Mouse (Mus musculus): ENCODE data around the gene Babam2. TPM values are rescaled to one million over a fixed set of nuclear protein-coding genes. Genes with fewer than 3 reads are reported as not detected.

Babam2 gene
- polyA plus RNA-seq, 1 experiment from 2014 or later, result 46.4 TPM

DNA sequence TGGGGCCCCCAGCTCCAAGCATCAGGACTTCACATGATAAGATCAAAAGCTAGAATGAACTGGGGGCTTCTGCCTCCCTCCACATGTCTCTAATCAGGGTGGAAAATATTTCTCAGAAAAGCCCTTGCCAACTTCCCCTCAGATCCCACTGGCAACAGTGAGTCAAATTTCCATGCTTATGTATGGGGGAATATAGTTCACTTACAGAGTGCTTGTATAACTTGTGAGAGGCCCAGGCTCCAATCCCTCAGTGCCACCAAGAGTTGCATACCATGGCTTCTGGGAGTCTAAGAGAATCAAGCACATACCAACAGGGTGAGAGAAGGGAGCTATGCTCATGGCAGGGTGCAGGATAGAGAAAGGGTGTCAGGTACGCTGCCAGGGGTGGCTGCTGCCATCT lies 355.0 kb downstream of the Babam2 start:
- Histone ChIP-seq H3K4me1 (no peaks in the 10 kb centered on the region), H3K27ac (replicated peaks) (no peak overlapping the region), H3K4me3 (no peak overlapping the region), H3K9ac (replicated peaks) (no peak overlapping the region), H3K36me3 (no peaks in the 10 kb centered on the region), H3K4me2 (replicated peaks) (no peak overlapping the region), H3K27me3 (no peaks in the 10 kb centered on the region), H3K9me3 (no peaks in the 10 kb centered on the region)
- WGBS, result 96% methylated on average over 1 of the region's 1 CpGs
- ATAC-seq (ENCODE audit: low FRiP score, low read depth), result no peak

DNA sequence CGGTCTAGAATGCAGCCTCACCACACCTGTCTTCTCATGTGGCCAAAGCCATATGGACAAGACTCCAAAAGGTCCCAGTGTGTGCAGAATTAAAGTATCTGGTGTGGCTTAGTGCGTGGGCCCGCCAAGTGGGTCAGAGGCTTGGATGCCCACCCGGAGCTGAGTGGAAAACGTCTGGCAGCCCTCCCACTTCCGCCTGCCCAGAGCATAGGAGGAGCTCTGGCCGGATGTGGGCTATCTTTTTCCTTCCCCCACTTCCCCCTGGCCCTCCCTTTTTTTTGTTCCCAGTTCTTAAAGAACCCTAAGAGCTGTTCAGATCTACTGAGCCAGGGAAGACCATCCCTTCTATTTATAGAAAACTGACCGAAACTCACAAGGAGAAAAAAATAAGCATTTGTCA lies 356.0 kb downstream of the Babam2 start:
- 84% methylated on average over 8 of the region's 8 CpGs for WGBS
- H3K36me3 ChIP-seq, result no peaks in the 10 kb centered on the region
- ATAC-seq (ENCODE audit: low FRiP score, low read depth), result no peak

DNA sequence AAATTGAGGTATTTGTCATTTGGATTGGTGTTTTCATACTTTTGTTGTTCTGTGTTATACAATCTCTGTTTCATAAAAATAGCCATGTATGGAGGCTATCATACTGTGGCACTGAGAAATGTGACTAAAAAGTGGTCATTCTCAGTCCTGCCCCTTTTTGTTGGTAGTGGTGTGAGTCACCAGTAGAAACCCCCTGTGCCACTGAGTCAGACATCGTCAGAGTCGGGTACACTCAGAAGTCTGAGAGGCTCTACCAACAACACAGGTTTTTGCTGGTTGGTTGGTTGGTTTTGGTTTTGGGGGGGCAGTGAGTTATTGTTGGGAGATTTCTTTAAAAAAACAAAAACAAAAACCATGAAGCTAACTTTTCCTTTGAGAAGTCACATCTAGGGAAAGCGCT lies 358.2 kb downstream of the Babam2 start:
- no peaks in the 10 kb centered on the region for H3K36me3 ChIP-seq
- H3K9ac ChIP-seq (replicated peaks), result no peak overlapping the region
- no peak for ATAC-seq (ENCODE audit: low FRiP score, low read depth)
- no peak overlapping the region for H3K4me3 ChIP-seq
- no peak overlapping the region for H3K27ac ChIP-seq (replicated peaks)
- 81% methylated on average over 3 of the region's 3 CpGs for WGBS
- no peaks in the 10 kb centered on the region for H3K27me3 ChIP-seq
- no peaks in the 10 kb centered on the region for H3K9me3 ChIP-seq
- no peaks in the 10 kb centered on the region for H3K4me1 ChIP-seq
- H3K4me2 ChIP-seq (replicated peaks), result no peak overlapping the region

More for the DNA sequence above, 356.0 kb downstream of the Babam2 start:
- no peaks in the 10 kb centered on the region for H3K4me1 ChIP-seq
- no peak overlapping the region for H3K27ac ChIP-seq (replicated peaks)
- H3K27me3 ChIP-seq, result no peaks in the 10 kb centered on the region
- no peaks in the 10 kb centered on the region for H3K9me3 ChIP-seq
- no peak overlapping the region for H3K4me3 ChIP-seq
- no peak overlapping the region for H3K4me2 ChIP-seq (replicated peaks)
- no peak overlapping the region for H3K9ac ChIP-seq (replicated peaks)

DNA sequence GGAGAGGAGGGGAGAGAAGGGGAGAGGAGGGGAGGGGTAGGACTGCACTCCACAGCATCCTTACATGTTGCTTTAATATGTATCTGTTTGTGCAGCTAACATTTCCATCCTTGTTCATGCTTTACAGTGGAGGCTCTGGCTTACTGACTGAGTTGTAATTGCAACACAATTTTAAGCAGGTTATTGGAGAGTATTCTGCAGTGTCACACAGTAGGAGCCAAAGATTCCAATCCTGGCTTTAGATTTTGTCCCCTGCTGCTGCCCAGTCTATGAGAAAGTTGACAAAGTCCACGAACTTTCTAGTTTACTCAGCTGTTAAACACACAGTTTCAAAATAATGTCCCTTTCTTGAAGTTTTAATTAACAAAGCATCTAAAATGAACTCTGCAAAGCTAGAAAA lies 358.6 kb downstream of the Babam2 start:
- Histone ChIP-seq H3K9ac (replicated peaks) (no peak overlapping the region), H3K36me3 (no peaks in the 10 kb centered on the region), H3K9me3 (no peaks in the 10 kb centered on the region), H3K27ac (replicated peaks) (no peak overlapping the region), H3K27me3 (no peaks in the 10 kb centered on the region), H3K4me3 (no peak overlapping the region), H3K4me2 (replicated peaks) (no peak overlapping the region), H3K4me1 (no peaks in the 10 kb centered on the region)
- ATAC-seq (ENCODE audit: low FRiP score, low read depth), result no peak
- 63% methylated on average over 1 of the region's 1 CpGs for WGBS

DNA sequence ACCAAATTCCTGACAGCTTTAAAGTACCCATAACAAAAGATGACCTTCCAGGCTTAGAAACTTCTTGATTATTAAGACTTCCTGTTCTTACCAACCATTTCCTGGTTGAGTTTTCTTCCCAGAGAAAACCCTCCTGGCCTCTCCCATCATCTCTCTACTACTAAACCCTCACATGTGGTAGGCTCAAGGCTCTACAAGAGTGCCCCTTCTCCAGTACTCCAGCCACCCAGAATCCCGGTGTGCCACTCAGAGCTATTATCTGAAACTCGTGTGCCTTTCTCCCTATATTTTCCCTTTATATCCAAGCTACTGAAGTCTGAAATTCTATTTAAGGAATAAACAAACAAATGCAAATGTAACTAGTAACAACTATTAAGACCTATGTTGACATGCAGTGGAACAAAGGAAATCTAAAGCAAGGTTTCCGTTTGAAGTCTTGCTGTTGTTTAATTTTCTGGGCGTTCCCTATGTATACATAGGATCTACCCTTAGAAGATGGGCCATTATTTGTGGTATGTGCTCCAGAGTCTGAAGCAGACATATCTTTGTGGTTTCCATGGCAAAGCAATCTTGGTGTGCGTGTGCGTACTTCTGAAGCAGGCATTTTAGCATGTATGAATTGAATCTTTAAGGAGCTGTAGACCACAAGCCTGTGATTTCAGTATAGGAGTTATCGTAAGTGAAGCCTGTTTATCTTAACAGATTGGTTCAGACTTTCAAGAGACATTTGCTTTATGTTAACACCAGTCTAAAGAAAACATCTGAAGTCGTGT lies 361.2 kb downstream of the Babam2 start:
- H3K4me1 ChIP-seq, result no peaks in the 10 kb centered on the region
- H3K27me3 ChIP-seq, result no peaks in the 10 kb centered on the region
- WGBS, result 69% methylated on average over 8 of the region's 8 CpGs
- no peaks in the 10 kb centered on the region for H3K36me3 ChIP-seq
- no peak overlapping the region for H3K4me2 ChIP-seq (replicated peaks)
- H3K27ac ChIP-seq (replicated peaks), result no peak overlapping the region
- no peak overlapping the region for H3K9ac ChIP-seq (replicated peaks)
- ATAC-seq (ENCODE audit: low FRiP score, low read depth), result no peak
- no peaks in the 10 kb centered on the region for H3K9me3 ChIP-seq
- no peak overlapping the region for H3K4me3 ChIP-seq

DNA sequence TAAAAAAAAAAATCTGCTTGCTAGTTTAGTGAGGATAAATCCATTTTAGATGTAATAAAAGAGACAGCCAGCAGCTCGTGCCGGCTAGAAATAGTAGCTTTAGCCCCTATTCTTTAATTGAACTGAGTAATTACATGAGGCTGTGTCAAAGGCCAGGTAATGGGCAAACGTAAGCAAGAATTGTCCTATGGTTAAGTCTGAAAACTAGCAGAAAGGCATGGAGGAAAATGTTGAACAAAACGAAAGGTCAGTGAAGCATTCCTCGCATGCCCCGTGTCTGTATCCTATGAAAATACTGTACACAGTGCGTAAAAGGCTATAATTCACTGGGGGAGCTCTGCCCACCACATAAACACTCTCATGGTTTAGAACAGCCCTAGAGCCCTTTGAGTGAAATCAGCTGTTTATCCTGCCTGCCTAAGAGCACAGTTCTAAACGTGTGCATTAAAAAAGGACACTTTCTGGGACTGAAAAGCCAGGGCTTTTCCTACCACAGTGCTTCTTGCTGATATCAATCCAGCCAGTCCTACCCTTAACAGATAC lies 361.8 kb downstream of the Babam2 start:
- Histone ChIP-seq H3K27me3 (no peaks in the 10 kb centered on the region), H3K9ac (replicated peaks) (no peak overlapping the region), H3K36me3 (no peaks in the 10 kb centered on the region), H3K4me3 (no peak overlapping the region), H3K27ac (replicated peaks) (no peak overlapping the region), H3K4me1 (no peaks in the 10 kb centered on the region), H3K9me3 (no peaks in the 10 kb centered on the region), H3K4me2 (replicated peaks) (no peak overlapping the region)
- 68% methylated on average over 8 of the region's 8 CpGs for WGBS
- ATAC-seq (ENCODE audit: low FRiP score, low read depth), result no peak

DNA sequence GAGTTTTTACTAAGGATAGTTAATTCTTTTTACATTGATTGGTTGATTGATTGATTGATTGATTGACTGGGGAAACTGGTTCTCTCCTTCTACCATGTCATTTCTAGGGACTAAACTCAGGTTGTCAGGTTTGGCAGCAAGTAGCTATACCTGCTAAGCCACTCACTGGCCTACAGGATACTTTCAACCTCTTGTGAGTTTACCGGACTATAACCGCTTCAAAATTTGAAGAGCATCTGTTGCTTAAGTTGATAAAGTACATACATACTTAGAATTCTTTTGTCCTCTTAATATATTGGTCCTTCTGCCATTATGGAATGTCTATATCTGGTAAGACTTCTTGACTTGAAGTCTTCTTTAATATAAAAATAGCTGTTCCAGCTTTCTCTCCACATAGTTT lies 363.0 kb downstream of the Babam2 start:
- 93% methylated on average over 2 of the region's 2 CpGs for WGBS
- H3K9me3 ChIP-seq, result no peaks in the 10 kb centered on the region
- no peak overlapping the region for H3K27ac ChIP-seq (replicated peaks)
- no peaks in the 10 kb centered on the region for H3K4me1 ChIP-seq
- H3K4me3 ChIP-seq, result no peak overlapping the region
- H3K27me3 ChIP-seq, result no peaks in the 10 kb centered on the region
- H3K36me3 ChIP-seq, result no peaks in the 10 kb centered on the region
- no peak overlapping the region for H3K4me2 ChIP-seq (replicated peaks)
- ATAC-seq (ENCODE audit: low FRiP score, low read depth), result no peak
- H3K9ac ChIP-seq (replicated peaks), result no peak overlapping the region

DNA sequence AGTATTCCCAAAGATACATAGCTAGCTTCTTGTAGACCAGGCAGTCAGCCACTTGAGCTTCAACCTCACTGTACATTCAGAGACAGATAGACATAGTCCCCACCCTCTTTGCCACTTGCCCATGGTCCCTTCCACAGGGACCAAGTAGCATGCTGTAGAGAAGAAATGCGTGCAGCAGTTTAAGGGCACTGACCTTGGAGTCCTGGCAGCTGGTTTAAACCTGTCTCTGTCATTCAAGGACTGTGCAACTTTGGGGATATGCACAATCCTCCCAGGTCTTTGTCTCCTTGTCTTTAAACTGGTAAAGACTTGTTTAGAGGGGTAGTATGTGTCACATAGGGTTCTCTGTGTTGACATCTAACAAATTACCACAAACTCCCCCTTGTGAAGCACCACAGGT lies 364.4 kb downstream of the Babam2 start:
- 80% methylated on average over 1 of the region's 1 CpGs for WGBS
- ATAC-seq (ENCODE audit: low FRiP score, low read depth), result no peak
- no peak overlapping the region for H3K4me2 ChIP-seq (replicated peaks)

DNA sequence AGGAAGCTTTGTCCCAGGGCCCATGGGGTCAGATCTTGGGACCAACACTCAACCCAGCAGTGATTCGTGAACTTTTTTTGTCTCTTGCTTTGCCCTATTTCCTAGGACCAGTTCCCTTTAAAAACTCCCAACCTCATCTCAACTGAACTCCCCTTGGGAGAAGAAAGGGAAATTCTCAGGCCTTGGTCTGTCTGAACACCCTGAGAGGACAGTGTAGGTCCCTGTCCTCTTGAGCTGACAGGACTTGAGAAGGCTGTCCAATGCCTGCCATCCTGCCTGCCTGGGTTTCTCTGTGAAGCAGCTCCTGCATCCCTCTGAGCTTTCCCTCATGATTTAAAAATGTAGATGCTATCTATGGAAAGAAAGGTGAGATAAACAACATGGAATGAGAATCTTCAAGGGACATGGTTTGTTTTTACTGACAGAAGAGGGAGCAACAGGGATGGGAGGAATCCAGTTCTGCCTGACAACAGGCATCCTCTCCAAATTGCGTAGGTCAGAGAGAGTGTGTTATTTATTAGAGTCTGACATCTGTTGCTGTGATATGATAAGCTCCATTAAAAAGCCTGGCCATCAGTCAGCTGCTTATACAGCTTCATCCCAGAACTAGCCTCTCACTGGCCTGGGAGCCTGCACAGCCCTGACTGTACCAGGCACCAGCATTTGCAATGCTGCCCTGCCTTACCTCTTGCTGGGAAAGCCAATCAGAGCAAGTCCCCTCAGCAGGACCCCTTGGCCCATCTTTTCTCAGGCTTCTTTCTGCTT lies 367.0 kb downstream of the Babam2 start:
- 74% methylated on average over 2 of the region's 2 CpGs for WGBS
- Histone ChIP-seq H3K27ac (replicated peaks) (no peak overlapping the region), H3K4me1 (no peaks in the 10 kb centered on the region), H3K4me3 (no peak overlapping the region), H3K9ac (replicated peaks) (no peak overlapping the region), H3K9me3 (no peaks in the 10 kb centered on the region), H3K27me3 (no peaks in the 10 kb centered on the region), H3K36me3 (no peaks in the 10 kb centered on the region), H3K4me2 (replicated peaks) (no peak overlapping the region)
- no peak for ATAC-seq (ENCODE audit: low FRiP score, low read depth)

More for the DNA sequence above, 364.4 kb downstream of the Babam2 start:
- H3K9me3 ChIP-seq, result no peaks in the 10 kb centered on the region
- no peaks in the 10 kb centered on the region for H3K27me3 ChIP-seq
- no peaks in the 10 kb centered on the region for H3K36me3 ChIP-seq
- H3K4me3 ChIP-seq, result no peak overlapping the region
- no peak overlapping the region for H3K27ac ChIP-seq (replicated peaks)
- H3K9ac ChIP-seq (replicated peaks), result no peak overlapping the region
- H3K4me1 ChIP-seq, result no peaks in the 10 kb centered on the region

DNA sequence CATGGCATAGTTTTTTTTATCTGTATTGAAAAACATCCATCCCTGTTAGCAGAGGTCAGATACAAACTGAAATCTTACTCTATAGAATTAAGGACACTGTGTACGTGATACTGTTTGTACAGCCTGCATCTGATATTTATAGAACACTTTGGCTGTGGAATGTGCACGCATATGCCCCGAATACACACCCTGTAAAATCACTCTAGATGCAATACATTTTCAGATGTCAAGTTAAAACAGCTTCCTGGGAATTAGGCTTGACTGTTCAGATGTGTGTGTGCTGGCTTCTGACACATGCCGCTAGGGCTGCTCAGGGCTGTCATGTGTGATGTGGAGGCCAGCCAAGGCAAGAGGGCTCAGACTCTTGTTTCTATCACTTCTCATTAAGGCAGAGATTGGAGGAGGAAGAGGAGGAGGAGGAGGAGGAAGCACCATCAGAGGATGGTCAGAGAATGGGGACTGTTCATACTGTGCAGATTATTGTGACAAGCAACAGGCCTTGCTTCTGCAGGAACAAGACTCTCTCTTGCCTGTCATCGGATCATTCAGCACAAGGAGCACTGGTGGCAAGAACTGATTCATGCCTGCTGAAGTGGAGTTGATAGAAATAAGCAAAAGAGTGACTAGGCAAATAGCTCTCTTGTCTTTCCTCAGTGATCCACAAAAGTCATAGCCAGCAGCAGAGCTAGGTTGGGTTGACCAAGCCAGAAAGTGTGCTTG lies 368.7 kb downstream of the Babam2 start:
- Histone ChIP-seq H3K4me1 (no peaks in the 10 kb centered on the region), H3K4me2 (replicated peaks) (no peak overlapping the region), H3K27me3 (no peaks in the 10 kb centered on the region), H3K4me3 (no peak overlapping the region), H3K9me3 (no peaks in the 10 kb centered on the region), H3K27ac (replicated peaks) (no peak overlapping the region), H3K9ac (replicated peaks) (no peak overlapping the region), H3K36me3 (no peaks in the 10 kb centered on the region)
- 88% methylated on average over 5 of the region's 5 CpGs for WGBS
- no peak for ATAC-seq (ENCODE audit: low FRiP score, low read depth)

DNA sequence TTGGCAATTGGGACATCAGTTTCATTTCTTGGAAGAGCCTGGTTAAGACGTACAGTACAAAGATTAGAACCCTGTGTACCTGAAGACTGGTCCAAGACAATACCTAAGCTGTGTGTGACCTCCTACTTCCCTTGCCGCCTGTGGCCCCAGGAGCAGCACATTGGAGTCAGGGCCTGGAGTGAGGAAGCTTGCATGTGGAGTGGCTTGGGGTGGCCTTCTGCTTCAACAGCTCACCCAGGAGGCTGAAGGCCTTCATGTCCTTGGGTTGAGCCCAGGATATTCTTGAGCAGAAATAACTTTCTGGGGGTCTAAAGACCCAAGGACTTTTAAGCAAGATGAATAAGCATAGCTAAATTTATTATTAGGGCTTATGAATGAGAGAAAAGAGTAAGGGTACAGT lies 369.4 kb downstream of the Babam2 start:
- no peaks in the 10 kb centered on the region for H3K9me3 ChIP-seq
- H3K4me1 ChIP-seq, result no peaks in the 10 kb centered on the region
- no peaks in the 10 kb centered on the region for H3K27me3 ChIP-seq
- no peak for ATAC-seq (ENCODE audit: low FRiP score, low read depth)
- no peak overlapping the region for H3K27ac ChIP-seq (replicated peaks)
- no peak overlapping the region for H3K4me3 ChIP-seq
- no peaks in the 10 kb centered on the region for H3K36me3 ChIP-seq
- no peak overlapping the region for H3K4me2 ChIP-seq (replicated peaks)
- no peak overlapping the region for H3K9ac ChIP-seq (replicated peaks)
- WGBS, result 80% methylated on average over 2 of the region's 2 CpGs

DNA sequence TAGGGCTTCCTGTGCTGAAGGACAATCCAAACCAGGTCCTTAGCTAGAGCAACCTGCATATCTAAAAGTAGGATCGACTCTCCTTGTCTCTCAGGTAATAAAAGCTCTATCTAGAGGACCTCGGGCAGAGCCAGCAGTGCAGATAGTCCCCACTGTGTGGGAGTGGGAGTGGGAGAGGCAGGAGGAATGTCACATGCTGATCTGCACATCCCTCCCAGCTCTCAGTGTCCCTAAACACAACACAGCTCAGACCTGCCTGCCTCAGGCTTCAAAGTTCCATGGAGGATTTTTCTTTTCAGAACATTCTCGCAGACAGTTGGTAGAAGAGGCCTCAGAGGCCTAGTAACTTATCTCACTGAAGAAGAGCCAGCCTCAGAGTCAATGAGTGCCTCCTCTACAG lies 371.1 kb downstream of the Babam2 start:
- 88% methylated on average over 3 of the region's 3 CpGs for WGBS
- H3K4me1 ChIP-seq, result no peaks in the 10 kb centered on the region

More for the DNA sequence above, 371.1 kb downstream of the Babam2 start:
- ATAC-seq (ENCODE audit: low FRiP score, low read depth), result no peak
- H3K9me3 ChIP-seq, result no peaks in the 10 kb centered on the region
- H3K27ac ChIP-seq (replicated peaks), result no peak overlapping the region
- H3K36me3 ChIP-seq, result no peaks in the 10 kb centered on the region
- no peak overlapping the region for H3K4me2 ChIP-seq (replicated peaks)
- no peak overlapping the region for H3K9ac ChIP-seq (replicated peaks)
- H3K27me3 ChIP-seq, result no peaks in the 10 kb centered on the region
- no peak overlapping the region for H3K4me3 ChIP-seq
